Mouse (Mus musculus) effector memory CD4-positive, alpha-beta T cell, adult 5 months (primary cell): ENCODE data around the gene Cd86. TPM values are rescaled to one million over a fixed set of nuclear protein-coding genes. Genes with fewer than 3 reads are reported as not detected.

Source experiments
- polyA plus RNA-seq: library from polyadenylated mRNA; unstranded; fragments of 100-300 nt; shearing (Covaris generic); gene quantifications from one replicate; pipeline ENCODE4 v1.2.1, GENCODE M21; 2017

The Cd86 gene
- 7.8 TPM for polyA plus RNA-seq

GRCm38 (mm10) chr16:36665782-36666181 lies at the start of gene Cd86:
Gene Cd86, minus strand, starts transcription at chr16:36666081.

GRCm38 (mm10) chr16:36693818-36694413 lies 28.0 kb upstream of the Cd86 start, which contains the start of gene Ildr1:
Gene Ildr1, plus strand, starts transcription at chr16:36693978.

DNA sequence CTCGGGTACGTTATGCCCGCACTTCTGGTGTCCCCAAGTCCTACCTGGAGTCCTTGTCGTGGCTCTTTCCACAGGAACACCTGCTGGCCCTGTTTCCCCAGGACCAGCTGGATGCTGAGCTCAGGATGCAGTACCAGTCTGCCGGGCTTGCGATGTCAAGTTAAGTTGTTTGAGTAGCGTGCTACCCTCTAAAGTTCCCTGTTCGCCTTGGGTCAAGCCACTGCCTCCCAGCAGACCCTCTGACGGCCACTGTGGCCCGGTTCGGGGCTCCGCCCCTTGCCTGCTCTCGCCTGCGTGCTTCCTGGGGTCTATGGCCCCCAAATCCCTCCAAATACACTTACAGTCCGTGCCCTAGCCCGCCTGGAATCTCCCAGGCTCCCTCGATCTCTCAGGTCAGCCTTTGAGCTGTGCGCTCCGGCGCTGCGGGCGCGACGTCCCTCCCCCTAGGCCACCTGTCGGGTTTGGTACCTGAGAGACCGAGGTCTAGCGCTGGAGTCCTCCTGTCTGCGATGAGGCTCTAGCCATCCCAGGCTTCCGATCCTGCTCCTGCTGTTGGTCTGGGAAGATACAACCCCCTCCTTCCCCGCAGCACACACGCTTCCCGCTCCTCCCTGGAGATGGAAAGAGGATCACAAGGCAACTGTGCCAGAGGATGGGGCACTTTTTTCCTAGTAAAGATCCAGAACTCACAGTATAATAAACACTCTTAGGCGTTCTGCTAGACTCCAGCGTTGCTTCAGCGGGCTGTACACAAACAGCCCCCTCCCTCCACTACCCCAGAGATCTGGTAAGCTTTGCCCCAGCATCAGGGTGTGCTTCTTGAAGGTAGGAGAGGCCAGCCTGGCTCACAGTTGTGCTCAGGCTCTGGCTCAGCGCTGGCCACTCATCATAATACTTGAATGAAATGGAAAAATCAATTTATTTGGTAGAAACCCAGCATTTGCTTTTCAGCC lies 104.2 kb downstream of the Cd86 start, which contains the start of gene Casr:
Gene Casr (minus strand): TSS at position 756 of the 953 bp plus-strand sequence.

Other genes starting within 250 kb of the Cd86 start
- gene Stfa3, start 210.7 kb downstream of the Cd86 start, polyA plus RNA-seq, result not detected
- gene Casr, start 103.9 kb downstream of the Cd86 start, polyA plus RNA-seq, result 0.09 TPM
- 10.2 TPM for gene Ildr1, start 27.9 kb upstream of the Cd86 start, polyA plus RNA-seq
- gene Slc15a2, start 118.9 kb upstream of the Cd86 start, polyA plus RNA-seq, result 40.9 TPM
- 40.3 TPM for gene Iqcb1, start 162.3 kb upstream of the Cd86 start, polyA plus RNA-seq
- gene Eaf2, start 208.9 kb upstream of the Cd86 start, polyA plus RNA-seq, result 1.3 TPM
- gene Golgb1, start 209.1 kb upstream of the Cd86 start, polyA plus RNA-seq, result 38.3 TPM